Mouse (Mus musculus): ENCODE measurements around the gene Enpp6. TPM values are rescaled to one million over a fixed set of nuclear protein-coding genes. Genes with fewer than 3 reads are reported as not detected.

Gene Enpp6
- polyA plus RNA-seq, 1 experiment from 2014 or later, result 0.19 TPM

Other genes starting within 250 kb of the Enpp6 start
- gene Irf2, start 247.2 kb upstream of the Enpp6 start, polyA plus RNA-seq (2014; fragmentation: Nextera tagmentation; extraction: Ambion mirVana), result 9.2 and 11.1 TPM in 2 replicates